Mouse (Mus musculus) ovary, postnatal 14 days (tissue): ENCODE measurements around the gene Washc4.

ENCODE experiments used
- DNase-seq: peaks from one replicate; pipeline ENCODE4 v3.0.0; 2022; ENCODE audit warnings: low spot score

Washc4 gene

DNA sequence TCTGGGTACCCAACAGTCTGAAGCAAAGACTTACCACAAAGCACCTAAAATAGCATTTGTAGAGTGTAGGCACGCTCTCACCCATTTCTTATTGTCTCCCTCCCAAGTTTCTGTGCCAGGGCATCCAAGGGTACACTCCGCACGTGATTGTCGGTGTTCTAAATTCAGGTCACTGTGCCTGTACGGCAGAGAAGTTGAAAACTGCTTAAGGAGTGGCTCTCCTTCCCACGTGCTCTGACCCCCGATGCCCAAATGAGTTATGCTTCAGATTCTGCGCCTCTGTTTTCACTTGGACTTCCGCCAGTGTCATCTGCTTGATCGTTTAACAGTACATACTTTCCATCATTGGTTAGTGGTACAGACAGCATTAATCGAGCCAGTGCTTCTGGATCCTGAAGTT, 57.1 kb downstream of the Washc4 start:
- no peak for DNase-seq

DNA sequence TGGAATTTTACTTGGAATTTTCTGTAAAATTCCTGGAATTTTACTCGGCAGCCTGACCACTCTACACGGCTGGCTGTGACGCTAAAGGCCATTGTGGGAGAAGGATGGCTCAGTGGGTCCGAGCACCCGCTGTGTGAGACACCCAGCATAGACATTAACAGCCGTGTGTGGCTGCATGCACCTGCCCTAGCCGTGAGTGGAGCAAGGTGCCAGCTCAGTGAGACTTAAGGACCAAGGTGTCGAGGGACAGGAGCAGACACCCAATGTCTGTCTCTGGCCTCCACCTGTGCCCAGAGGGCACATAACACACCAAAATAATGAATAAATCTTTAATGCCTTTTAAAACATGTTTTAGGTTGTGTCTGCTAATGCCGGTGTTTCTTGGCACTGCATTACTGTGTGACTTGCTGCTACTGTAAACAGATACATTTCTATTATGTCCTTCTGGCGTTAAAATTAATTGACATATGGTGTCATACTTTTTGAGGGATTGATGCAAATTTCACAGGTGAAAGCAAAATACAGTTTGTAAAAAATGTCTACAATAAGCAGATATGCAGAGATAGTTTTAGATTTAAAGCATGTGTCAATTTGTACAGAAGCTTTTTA, 60.5 kb downstream of the Washc4 start:
- no peak for DNase-seq

DNA sequence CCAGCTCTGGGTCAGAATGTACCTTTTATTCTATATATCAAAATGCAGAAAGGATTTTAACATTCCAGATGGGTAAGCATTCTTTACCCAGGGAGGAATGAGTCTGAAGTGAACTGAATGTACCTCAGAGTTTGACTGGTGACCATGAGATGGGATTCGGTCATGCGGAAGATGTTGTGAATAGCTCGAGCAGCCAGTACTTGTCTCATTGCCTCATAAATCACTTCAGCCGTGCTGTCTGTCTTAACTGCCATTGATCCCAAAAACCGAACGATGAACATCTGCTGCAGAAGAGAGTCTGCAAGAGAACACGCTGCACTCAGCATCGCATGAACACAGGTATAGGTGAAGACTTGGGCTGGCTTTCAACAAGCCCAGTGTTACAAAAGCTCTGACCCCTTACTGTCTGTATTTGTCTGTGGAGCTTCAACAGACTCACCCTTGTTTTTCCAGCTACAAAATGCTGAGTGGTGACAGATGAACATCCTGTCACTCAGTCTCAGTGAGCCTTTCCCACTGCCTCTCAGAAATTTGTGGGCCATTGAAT, 62.2 kb downstream of the Washc4 start:
- no peak for DNase-seq

DNA sequence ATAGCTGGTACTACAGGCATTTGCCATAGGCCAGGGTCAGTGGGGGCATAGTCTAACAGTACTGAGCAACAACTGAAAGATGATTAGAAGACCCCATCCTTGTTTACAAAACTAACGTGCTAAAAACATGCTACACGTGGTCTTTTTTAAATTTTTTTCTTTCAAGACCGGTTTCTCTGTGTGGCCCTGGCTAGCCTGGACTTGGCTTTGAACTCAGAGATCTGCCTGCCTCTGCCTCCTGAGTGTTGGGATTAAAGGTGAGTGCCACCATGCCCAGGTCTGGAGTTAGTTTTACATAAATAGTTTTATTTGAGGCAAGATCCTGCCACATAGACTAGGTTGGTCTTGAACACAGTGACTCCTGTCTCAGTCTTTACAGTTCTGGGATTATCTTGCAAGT, 63.6 kb downstream of the Washc4 start:
- DNase-seq: no peak

DNA sequence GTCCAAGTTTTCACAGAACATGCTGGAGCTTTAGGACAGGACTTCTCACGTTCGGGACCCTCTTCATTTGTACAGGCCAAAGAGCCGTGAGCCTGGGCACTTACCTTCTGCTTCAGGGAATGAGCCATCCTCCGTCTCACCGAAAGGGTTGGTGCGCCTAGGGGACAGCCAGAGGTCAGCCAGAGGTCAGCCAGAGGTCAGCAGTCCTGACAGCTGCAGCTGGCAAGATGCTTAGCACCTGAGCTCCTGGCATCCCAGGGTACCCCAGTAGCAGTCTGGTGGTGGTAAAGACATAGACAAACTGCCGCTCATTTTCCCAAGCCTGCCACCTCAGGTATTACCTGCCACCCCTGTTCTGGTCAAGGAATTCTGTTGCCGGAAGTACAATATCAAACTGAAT, 65.0 kb downstream of the Washc4 start:
- DNase-seq: no peak

DNA sequence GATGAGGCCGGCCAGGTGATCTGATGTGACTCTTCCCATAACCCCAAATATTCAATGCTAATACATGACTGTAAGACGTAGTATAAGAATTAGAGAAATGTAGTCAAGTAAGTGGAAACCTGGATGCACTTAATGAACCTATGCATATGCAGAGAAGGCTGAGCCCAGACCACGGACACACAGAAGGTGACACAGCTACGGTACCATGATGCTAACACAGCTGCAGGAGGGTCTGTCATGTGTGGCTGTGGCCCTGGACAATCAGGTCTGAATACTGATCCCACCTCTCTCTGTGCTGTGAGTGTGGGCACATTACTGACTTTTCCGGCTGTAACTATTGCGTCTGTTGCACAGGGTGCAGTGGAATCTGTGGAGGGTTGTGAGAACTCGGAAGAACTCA, 67.0 kb downstream of the Washc4 start:
- DNase-seq: no peak

DNA sequence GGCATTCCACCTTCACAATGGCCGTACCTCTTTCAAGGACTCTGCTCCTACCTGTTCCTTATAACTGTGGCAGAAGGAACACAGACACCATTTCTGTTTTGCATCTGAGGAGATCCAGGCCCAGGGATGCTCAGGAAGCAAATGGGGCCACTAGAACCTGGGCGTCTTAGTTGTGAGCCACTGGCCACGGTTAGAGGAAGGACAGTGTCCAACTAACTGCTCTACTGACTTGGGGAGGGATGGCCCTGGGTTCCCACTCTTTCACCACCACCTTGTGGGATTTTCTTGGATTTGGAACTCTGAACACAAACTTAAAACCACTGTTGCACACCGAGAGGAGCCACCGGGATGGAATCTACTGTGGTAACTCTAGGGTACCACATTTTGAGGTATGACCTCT, 68.3 kb downstream of the Washc4 start:
- no peak for DNase-seq

DNA sequence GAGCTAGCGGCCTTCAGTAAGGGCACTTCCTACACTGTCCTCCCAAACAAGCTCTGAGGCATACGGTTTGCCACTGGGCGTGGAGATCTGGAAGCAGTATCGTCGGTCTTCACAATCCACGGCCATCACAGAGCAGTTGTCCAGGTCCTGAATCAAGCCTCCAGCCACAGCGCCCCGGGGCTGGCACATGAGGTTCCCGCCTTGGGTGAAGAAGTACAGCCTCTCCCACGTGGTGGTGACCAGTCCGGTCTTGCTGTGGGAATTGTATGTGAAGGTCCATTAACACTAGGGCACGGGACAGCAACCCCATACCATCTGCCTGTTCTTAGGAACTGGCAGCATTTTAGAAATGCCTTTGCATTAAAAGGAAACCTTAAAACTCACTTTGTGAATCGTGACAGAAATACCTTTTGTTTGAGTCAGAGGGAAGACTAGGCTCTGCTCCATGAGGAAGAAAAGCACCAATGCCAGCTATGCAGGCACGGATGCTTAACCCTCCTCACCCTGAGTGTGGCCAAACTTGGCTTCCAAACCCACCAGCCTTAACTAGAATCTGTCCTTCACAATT, 69.2 kb downstream of the Washc4 start:
- DNase-seq: no peak

DNA sequence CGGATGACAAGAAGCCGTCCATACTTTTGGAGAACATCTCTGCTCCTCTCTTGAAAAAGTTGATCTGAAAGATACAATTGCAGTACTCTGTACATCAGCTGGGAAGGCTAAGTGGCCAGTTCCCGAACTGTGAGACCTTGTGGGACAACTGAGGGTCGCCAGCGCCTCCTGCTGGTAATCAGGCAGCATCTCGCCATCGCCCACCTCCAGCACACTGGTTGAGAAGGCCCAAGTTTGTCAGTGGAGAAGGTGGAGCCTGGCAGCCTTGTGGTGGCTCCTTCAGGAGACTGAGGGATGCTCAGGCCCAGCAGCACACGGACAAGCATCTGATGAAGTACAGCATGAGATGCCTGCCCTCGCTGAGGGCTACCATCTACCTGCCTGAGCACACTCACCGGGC, 73.8 kb downstream of the Washc4 start:
- DNase-seq: no peak

DNA sequence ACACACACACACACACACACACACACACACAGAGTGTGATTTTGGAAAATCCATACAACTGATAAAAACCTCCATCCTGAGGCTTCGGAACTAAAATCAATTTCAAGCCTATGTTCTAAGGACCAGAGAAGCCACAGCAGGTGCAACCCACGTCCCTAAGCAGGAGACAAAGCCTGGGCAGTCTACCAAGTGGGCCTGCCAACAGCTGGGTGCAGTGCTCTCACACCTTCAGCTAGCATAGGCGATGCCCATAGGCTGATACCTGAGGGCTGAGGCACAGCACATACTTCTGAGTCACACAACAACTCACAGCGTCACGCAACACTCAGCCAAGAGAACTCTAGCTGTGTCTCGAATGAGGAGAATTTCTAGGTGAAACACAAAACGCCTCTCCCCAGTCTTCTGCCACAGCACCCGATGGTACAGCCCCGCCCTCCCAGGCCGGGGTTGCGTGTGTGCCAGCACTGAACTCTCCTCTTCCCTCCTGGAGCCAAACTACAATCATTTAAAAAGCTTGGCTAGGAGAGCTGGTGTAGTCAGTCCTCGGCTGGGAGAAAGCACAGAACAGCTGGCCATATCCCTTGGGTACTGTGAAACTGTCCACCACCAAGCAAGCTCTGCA, 75.4 kb downstream of the Washc4 start:
- no peak for DNase-seq

DNA sequence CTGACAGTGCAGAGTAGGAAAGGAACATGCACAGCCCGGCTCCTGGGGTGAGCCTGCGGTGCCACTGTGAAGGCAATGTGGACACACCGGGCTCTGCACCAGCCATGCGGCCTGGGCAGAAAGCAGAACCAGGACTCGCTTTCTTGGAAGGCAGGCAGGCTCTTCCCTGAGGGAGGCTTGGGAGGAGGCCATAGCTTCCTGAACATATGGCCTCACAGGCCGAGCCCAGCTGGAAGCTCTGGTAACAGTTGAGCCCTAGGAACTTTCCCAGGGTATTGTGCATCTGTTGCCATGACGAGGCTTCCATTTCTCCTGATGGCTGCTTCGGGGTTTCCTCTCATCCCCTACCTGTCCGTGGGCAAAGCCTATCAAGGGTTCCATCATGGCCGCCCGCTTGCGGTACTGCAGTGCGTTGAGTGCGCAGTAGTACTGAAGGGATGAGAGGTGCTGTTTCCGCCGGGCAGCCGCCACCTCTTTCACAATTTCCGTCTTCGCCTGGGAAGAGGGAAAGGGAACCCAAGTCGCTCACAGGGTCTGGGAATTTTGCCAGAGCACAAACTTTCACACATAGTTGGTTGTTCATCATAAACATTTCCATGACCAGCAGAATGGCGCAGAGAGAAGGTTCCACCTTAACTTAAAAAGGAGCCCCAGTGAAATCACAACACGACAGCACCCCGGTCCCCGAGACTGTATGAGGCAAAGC, 77.0 kb downstream of the Washc4 start:
- no peak for DNase-seq

DNA sequence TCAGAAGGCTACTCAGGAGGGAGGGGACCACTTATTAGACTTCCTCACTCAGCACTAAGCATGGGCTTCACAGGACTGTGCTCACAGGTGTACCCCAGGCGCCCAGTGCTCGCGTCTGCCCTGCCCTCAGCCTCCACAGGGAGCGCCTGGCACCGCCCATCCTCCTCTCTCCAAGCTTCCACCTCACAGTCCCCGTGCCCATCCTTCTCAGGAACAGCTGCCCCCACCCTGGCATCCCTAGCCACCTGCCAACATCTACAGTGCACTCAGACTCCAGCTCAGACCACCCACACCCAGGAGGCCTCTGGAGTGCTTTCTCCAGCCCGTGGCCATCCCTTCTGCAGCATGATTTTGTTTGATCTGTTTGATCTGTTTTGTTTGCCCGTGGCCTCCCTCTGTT, 80.5 kb downstream of the Washc4 start:
- no peak for DNase-seq

DNA sequence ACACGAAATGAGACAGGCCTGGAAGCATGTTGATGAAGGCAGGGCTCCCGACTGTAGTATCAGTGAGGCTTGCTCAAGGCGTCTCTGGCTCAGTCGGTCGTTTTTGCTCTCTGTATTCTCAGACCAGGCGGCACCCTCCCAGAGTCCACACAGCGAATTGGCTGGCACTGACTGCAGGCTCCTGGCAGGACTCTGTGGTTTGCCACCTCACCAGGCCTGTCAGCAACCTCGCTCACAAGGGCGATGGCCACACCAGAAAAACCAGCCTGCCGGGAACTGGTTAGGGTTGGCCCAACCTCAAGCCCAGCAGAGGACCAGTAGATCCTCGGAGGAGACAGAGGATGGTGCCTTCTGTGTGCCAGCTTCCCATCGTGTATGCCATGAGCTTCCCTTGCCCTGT, 81.3 kb downstream of the Washc4 start:
- no peak for DNase-seq

DNA sequence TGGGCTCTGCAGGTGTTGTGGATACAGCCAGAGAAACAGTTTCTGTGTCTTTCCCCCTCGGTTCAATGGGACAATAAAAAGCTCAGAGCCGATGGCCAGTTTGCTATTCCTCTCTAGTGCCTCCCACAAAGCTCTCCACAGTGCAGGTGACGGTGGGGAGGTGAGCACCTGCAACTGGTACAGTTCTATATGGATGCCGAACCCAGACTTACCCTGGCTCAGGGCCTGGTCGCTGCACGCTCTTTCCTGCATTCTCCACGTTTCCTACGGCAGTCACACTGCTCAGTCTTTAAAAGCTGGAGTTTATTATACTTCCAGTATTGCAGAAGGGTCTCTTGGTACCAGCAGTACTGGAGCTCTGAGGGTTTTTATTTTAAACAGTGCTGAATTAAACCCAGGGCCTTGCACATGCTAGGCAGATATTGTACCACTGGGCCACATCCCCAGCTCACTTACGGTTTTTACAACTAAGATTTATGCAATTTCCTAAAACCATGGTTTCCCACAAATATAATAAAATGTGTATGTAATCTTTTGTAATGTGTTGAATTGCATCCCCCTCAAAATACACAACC, 83.6 kb downstream of the Washc4 start:
- DNase-seq: no peak

DNA sequence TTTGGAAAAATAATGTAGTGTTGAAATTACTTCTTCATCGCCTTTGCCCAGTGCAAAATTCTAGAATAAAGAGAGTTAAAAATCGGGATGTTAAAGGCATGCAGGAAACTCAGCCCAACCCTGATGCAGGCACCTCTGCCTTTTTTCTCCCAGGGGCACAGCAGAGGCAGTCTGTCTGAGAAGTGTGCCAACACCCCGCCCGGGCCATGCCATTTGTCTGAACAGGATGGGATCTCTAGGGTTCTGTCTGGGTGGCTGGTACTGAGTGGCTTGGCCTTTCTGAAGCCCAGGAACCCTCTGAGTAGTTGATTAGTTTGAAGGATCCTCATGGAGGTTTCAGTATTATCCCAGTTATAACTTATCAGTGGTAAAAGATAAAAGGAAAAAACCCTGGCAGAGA, 84.7 kb downstream of the Washc4 start:
- no peak for DNase-seq

DNA sequence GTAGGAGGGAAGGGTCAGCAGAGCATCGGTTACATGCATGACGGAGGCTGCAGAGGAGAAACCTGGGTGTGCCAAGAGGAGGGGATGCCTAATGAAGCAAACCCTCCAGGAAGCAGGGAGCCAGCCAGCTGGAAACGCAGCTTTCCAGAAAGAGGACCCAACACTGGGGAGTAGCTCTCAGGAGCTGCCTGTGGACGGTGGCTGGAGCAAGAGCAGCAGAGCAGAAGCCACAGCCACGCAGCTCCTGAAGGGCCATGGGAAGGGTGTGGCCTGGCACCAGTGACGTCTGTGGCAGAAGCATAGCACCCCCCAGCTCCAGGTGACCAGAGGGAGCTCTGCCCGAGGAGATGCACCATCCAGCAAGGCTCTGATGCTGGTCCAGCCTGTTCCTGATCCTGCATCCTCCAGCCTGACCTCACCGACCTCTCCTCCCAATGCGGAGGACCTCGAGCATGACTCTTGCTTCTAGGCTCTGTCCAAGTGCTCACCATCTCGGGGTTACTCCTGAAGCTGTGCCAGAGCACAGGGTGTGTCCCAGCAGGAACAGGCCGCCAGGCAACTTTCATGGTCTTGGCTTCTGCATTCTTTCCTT, 85.7 kb downstream of the Washc4 start:
- DNase-seq: no peak

DNA sequence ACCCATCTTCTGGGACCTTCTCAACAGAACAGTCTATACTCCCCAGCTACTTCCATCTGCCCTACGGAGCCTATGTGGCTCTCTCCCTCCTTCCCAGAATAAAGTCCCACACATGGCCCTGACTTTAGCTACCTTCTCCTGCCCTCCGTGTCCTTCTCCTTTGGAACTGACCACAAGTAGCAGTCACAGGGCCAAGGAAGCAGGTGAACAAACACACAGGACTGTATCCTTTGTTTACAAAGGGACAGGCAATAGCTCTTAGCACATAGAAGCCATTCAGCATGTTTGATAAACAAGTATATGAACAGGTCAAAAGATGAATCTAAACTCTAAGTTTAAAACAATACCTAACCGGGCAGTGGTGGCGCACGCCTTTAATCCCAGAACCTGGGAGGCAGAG, 86.3 kb downstream of the Washc4 start:
- DNase-seq: no peak

DNA sequence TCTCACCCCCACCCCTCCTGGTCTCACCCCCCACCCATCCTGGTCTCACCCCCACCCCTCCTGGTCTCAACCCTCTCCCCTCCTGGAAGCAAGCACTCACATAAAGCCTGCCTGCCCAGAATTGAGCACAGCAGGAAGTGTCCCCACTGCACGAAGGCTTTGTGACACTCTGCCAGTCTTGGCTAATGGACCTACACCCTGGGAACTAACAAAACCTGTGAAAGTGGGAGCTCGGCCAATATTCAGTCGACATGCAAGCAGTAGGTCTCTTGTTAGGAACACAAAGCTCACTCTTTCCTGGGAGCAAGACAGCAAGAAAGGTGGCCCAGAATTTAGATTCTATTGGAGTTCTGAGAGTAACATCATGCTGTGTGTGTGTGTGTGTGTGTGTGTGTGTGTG, 87.3 kb downstream of the Washc4 start:
- DNase-seq: no peak

DNA sequence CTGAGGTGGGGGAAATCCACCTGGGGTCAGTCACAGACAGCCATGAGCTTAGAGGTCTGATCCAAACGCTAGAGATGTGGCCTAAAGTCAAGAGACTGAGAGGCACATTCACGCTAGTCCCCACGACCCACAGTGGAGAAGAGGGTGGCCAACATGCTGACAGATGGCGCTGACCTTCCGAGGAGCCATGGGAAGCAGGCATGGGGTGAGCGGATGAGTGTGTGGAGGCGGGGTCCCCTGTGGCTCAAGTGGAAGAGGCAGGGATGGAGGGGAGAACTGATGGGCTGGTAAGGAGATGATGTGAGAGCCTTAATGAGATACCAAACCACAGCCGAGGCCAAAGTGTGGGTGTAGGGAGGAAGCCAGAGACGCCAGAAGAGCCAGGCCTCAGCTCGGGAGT, 88.2 kb downstream of the Washc4 start:
- DNase-seq: no peak

DNA sequence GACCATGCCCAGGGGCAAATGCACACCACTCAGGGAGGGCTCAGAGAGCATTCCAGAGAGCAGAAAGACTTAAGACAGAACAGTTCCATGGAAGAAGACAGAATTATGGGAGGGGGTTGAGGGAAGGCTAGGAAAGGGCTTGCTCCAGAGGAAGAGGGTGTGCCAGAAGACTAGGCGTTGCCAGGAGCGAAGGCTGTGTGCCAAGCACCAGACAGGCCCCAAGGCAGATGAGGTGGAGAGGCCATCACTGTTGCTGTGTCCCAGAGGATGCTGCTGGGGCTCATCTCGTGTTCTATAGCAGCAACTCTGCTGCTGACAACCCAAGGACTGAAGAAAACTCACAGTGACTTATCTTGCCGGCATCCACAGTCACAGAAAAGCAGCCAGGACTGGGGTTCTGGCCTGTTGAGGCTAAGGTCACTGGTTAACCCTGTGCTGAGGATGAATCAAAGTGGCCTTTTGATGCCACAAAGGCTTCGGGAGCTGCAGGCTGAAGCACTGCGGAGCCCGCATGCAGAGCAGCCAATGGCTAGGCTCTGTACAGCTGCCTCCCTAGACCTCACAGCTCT, 89.3 kb downstream of the Washc4 start:
- no peak for DNase-seq

DNA sequence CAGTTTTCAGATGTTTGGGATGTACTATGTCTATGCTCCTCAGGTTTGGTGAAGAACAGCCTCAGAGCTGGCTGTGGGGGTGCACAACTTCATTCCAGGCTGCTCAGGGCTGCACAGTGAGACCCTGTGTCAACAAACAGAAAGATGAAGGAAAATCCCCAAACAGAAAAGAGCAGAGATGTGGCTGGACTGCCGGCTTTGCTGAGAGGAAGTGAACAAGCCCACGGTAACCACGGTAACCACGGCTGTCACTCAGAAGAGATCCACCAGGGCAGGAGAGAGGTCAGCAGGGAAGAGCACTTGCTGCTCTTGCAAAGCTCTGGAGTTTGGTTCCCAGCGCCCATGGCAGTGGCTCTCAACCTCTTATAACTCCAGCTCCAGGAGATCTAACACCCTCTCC, 90.9 kb downstream of the Washc4 start:
- no peak for DNase-seq

DNA sequence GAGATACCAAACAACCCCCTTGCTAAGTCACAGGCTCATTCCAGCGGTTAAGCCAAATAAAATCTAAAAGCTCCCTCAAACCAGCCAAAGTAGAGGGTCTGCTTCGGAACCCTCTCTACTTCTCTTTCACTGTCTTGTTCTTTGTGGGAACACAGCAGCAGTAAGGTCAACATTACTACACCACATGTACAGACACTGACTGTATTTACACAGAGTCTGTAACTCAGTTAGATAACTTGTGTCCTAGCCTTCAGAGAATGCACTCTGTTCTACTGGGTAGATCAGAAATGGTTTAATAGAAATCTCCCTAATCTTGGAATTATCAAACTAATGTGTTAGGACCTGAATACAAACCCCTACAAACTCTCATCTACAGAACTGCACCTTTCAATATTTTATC, 92.6 kb downstream of the Washc4 start:
- DNase-seq: no peak
